Mouse (Mus musculus): ENCODE measurements around the gene Slx. TPM values are rescaled to one million over a fixed set of nuclear protein-coding genes. Genes with fewer than 3 reads are reported as not detected.
"Not testable (repeated sequence)": the region's sequence is repeated elsewhere in the genome, so short reads cannot be mapped to it uniquely, and the experiment has no call there.

Gene Slx
- not detected in 3 replicates for total RNA-seq (2017)

- ATAC-seq (replicated peaks; ENCODE audit: insufficient number of reproducible peaks, low FRiP score, low TSS enrichment, poor library complexity, severe bottlenecking), result not testable (repeated sequence)
Observed at GRCm38 (mm10) chrX:26545465-26545864, at the start of gene Slx. Slx (minus strand) TSS chrX:26545565.

Other genes starting within 250 kb of the Slx start
- gene Gm2030, start 235.5 kb downstream of the Slx start, total RNA-seq (2017), result not detected in 3 replicates
- gene Gm14525, start 157.1 kb upstream of the Slx start, total RNA-seq (2017), result not detected in 3 replicates